Mouse (Mus musculus) right cerebral cortex, postnatal 10 days (tissue): Measurements from ENCODE around the gene Chd5.

Experiments used
- DNase-seq, 2 experiments: peaks; one replicate each; pipeline ENCODE4 v3.0.0; 2021; ENCODE audit warnings: low spot score in 2 of 2

The Chd5 gene

DNA sequence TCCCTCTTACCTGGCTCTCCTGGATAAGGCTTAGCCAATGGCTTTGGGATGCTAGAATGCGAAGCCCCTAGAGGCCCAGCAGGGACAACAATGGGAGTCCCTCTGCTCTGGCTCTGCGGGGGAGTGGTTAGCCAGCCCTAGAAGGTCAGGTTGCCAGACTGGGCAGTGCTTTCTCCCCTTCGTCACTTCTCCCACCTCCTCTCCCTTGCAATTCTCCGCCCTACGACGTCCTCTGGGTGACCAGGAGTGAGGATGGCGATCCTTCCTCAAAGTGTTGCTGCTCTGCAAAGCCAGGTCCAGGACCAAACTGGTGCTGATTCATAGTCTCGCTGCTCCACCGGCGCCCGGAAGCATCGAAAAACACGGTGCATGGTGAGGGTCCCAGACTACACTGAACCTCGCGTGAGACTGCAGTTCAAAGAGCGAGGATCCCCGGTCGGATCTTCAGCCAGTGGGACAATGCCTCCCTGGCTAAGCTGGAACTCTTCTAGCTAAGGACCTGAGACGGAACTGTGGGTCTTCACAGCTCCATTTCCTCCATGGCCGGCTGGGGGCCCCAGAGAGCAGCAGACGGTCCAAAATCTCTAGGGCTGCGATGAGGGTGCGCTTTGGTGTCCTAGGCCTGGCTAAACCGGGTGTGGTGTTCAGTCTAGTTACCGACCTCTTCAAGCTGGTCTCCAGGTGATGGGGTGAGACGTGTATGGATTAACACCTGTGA, 19.8 kb upstream of the Chd5 start, which contains the start of gene Rnf207:
Gene Rnf207, minus strand, starts transcription at position 477 of the 718 bp plus-strand sequence.
- DNase-seq, result peak in 1 of 2 experiments; percentile 64

GRCm38 (mm10) chr4:152321464-152321863, 17.0 kb upstream of the Chd5 start:
- no peak for DNase-seq

GRCm38 (mm10) chr4:152324641-152325562, 13.5 kb upstream of the Chd5 start:
- no peak for DNase-seq

GRCm38 (mm10) chr4:152325574-152326411, 12.7 kb upstream of the Chd5 start, which contains the start of gene Rpl22:
Rpl22 (plus strand) TSS chr4:152325742.
- peak; percentile 97 to 98 for DNase-seq

GRCm38 (mm10) chr4:152326543-152326942, 11.9 kb upstream of the Chd5 start:
- no peak for DNase-seq

DNA sequence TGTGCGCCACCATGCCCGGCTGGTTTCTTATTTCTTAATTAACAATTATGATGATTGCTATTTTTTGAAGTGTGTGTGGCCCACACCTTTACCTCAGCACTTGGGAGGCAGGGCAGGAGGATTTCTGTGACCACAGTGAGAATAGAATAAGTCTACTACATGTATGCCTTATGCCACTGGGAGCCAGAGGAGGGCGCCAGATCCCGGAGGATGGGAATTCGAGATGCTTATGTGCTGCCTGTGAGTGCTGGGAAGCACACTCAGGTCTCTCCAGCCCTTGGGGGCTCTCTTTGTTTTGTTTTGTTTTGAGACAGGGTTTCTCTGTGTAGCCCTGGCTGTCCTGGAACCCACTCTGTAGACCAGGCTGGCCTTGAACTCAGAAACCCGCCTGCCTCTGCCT, 9.8 kb upstream of the Chd5 start:
- DNase-seq, result no peak

DNA sequence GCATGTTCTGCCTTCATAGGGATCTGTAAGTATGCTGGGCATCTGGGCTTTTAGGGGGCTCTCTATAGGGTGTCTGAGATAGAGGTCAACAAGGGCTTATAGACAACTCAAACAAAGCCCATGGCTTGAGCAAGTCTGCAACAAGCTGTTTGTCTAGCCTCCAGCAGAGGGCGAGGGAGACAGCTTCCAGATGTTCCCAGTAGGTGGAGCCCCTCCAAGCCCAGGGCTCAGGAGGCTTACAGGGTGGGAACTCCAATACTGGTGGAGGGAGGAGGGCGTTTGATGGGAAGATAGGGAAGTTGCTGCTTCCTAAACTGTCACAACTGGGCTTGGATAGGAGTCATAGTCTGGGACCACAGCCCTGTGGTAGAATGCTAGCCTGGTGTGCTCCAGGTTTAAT, 5.5 kb upstream of the Chd5 start:
- DNase-seq, result peak; percentile 79 to 84

- no peak for DNase-seq
These were observed 4.9 kb upstream of the Chd5 start for GRCm38 (mm10) chr4:152333587-152333986.

GRCm38 (mm10) chr4:152337772-152338171, 679 bp upstream of the Chd5 start:
- DNase-seq, result no peak

- DNase-seq, result no peak
These were observed 891 bp downstream of the Chd5 start for GRCm38 (mm10) chr4:152339293-152339790.

- DNase-seq, result no peak
These were observed 2.3 kb downstream of the Chd5 start for GRCm38 (mm10) chr4:152340584-152341284.

DNA sequence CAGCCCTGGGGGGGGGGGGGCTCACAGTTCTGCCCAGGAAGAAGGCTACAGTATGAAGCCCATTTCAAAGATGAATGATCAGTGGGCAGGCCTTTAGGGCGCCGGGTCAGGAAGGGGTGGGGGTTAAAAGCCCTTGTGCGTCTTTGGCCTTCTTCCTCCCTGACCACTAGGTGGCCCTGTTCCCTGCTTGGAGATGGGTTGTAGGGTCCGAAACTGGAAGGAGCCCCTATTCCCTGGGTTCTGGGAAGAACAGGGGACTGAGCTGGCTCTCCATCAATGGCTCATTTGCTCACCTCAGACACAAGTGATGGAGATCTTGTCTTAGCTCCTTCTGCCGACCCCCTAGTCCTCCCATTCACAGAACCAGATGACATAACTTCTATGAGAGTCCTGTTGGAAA, 4.8 kb downstream of the Chd5 start:
- no peak for DNase-seq

DNA sequence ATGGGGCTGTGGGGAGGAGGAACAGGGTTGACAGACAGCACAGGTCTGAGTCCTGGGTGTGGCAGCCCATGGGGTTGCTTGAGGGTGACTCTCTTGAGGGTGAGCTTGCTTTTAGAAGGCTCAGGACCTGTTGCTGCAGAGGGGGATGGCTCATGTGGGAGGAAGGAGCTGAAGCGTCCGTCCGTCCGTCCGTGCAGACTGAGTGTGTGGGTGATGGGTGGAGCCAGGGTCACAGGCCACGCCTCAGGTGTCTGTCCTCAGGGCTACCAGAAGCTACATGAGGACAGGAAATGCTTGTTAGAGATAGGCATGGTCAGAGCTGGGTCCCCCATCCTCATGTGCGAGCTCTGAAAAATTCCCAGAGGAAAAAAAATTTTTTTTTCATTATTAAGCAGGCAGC, 6.2 kb downstream of the Chd5 start:
- DNase-seq, result no peak

DNA sequence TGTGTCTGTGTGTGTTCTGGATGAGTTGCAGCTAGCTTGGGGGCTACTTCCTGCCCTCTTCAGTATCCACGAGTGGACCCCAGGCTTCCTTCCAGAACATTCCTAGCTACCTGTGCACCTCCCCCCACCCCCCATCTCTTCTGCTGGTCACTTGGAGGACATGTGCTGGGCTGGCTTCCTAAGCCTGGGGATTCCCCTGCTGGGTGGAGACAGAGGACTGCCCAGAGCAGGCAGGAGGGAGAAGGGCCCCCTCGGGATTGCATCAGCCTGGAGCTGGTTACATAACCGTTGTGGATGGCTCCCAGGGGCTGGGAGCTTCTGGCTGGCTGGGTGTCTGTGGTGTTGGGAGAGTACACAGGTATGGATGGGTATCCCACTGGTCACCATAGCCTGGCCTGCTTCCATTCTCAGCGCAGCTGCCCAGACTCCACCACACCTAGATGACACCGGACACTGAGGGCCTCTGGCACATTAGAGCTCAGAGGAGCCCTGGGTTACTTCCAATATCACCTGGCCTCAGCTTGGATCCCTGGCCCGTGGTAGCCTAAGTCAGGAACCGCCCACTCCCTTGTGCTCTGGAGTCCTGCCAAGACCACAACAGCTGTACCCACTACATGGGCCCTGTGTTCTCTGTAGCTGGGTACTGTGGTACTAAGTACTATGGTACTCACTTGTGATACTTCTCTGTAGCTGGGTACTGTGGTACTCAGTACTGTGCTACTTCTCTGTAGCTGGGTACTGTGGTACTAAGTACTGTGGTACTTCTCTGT, 6.9 kb downstream of the Chd5 start:
- no peak for DNase-seq

GRCm38 (mm10) chr4:152349837-152350381, 11.5 kb downstream of the Chd5 start:
- peak; percentile 88 to 94 for DNase-seq

DNA sequence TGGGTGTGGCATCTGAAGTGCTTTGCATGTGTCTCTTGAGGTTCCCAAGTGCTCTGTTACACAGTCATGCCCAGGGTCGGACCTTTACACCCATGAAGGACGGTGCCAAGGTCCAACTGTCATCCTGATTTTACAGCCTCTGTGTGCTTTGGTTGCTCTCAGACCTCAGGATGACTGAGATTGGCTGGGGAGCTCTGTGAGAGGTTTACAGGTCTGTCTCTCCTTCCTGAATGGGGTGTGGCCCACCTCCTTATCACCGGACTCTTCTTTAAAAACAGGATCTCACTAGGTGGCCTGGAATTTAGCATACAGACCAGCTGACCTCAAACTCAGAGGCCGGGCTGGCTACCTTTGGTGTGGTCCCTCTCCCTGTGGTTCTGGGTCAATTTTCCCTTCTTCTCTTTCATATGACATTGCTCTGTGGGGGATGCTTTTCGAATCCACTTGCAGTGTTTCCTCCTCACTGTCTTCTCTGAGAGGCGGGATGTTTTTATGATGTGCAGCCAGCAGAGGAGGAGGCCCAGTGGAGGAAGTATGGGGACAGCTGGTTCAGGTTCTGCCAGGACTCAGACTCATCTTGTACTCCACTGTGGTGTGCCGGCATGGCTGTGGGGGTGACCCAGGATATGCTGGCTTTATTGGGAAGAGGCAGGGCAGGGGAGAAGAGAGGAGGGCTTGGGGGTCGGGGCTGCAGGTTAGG, 12.4 kb downstream of the Chd5 start:
- DNase-seq, result no peak

GRCm38 (mm10) chr4:152351422-152352305, 13.2 kb downstream of the Chd5 start:
- DNase-seq, result no peak
